In genomic region chr11:98959437-98960312, GRCm38 (mm10) we compare ENCODE assay signal across 8 mouse cellular contexts. TPM values are rescaled to one million over a fixed set of nuclear protein-coding genes. Genes with fewer than 3 reads are reported as not detected.
DNase-seq lines count a peak whose midpoint lies in the region; ATAC-seq and TF ChIP-seq lines count a peak whose summit lies in the region.

No protein-coding gene starts in this region.

- H3K9ac ChIP-seq in lung, embryonic 14.5 days, result peak overlapping the region; percentile 72
- H3K9ac ChIP-seq in neural tube, embryonic 14.5 days (replicated peaks; ENCODE audit: low read depth, low read length), result peak overlapping the region; percentile 71

- peak; percentile 74 for DNase-seq in B cell, adult 2 months
- peak; percentile 88 for DNase-seq in Muller cell, postnatal 12 days (ENCODE audit: inconsistent ontology term)
- DNase-seq in embryo, embryonic 10.5 days (ENCODE audit: low spot score), result peak; percentile 82
- DNase-seq in heart, adult 18-20 months, result peak; percentile 91 to 95
- peak; percentile 86 for DNase-seq in kidney, adult 11 months
- DNase-seq in lung, embryonic 14.5 days, result peak; percentile 92
- peak; percentile 79 to 89 for DNase-seq in thymus, postnatal 36 days

- H3K4me2 ChIP-seq in lung, embryonic 14.5 days, result peak overlapping the region; percentile 100
- peak overlapping the region; percentile 99 for H3K4me2 ChIP-seq in neural tube, embryonic 14.5 days (ENCODE audit: low read depth, low read length)

- TF ChIP-seq CTCF in lung, embryonic 14.5 days (IDR thresholded peaks at IDR 0.05; ENCODE audit: low read depth), result no peak

- WGBS in lung, embryonic 14.5 days, result under 1% methylated on average over 43 of the region's 43 CpGs
- WGBS in neural tube, embryonic 14.5 days, result 0% methylated on average over 38 of the region's 43 CpGs

- no peaks in the 10 kb centered on the region for H3K27me3 ChIP-seq in lung, embryonic 14.5 days (ENCODE audit: insufficient read depth, low read length)
- H3K27me3 ChIP-seq in neural tube, embryonic 14.5 days (ENCODE audit: control insufficient read depth, insufficient read depth, low read length), result no peaks in the 10 kb centered on the region

- H3K4me1 ChIP-seq in lung, embryonic 14.5 days (ENCODE audit: insufficient read depth), result peaks cover 33% of the 10 kb centered on the region
- H3K4me1 ChIP-seq in neural tube, embryonic 14.5 days (ENCODE audit: control insufficient read depth, insufficient read depth, low read length), result peaks cover 48% of the 10 kb centered on the region

- peak; percentile 9 for ATAC-seq in lung, embryonic 14.5 days (ENCODE audit: insufficient read depth)
- peak; percentile 28; the same call in 1 of the 2 replicates for ATAC-seq in neural tube, embryonic 14.5 days (ENCODE audit: low read depth)

- peak overlapping the region; percentile 82 for H3K27ac ChIP-seq in lung, embryonic 14.5 days (ENCODE audit: low read depth)
- peak overlapping the region; percentile 84 for H3K27ac ChIP-seq in neural tube, embryonic 14.5 days (ENCODE audit: low read depth, low read length)

- peaks cover 9% of the 10 kb centered on the region; the same call in 1 of the 2 replicates for H3K36me3 ChIP-seq in lung, embryonic 14.5 days (ENCODE audit: insufficient read depth)
- H3K36me3 ChIP-seq in neural tube, embryonic 14.5 days (ENCODE audit: control insufficient read depth, insufficient read depth, low read length), result no peaks in the 10 kb centered on the region

- H3K9me3 ChIP-seq in lung, embryonic 14.5 days (ENCODE audit: low read depth, low read length), result no peaks in the 10 kb centered on the region
- H3K9me3 ChIP-seq in neural tube, embryonic 14.5 days (ENCODE audit: control insufficient read depth, low read length), result no peaks in the 10 kb centered on the region

- peak overlapping the region; percentile 71 for H3K4me3 ChIP-seq in lung, embryonic 14.5 days (ENCODE audit: low read depth, low read length)
- peak overlapping the region; percentile 72 for H3K4me3 ChIP-seq in neural tube, embryonic 14.5 days (ENCODE audit: low read depth, low read length)

RNA-seq across cellular contexts. Expression of gene Gjd3, which starts 23.1 kb away (rescaled TPM):
- total RNA-seq in heart, adult 18-20 months (2021), result under 1 TPM; 0.36 to 0.45 TPM
- polyA plus RNA-seq in lung, embryonic 14.5 days (2014; fragmentation: Nextera tagmentation; extraction: Ambion mirVana), result 0.31 TPM in 1 of 2 replicates, not detected in the other
- polyA plus RNA-seq in neural tube, embryonic 14.5 days (2014; fragmentation: Nextera tagmentation; extraction: Ambion mirVana), result 0.89 and 2.2 TPM in 2 replicates

RNA-seq across cellular contexts. Expression of gene Rara, which starts 32.1 kb away (rescaled TPM):
- 10 to 100 TPM in 1 of 2 experiments, 1 to 10 TPM in 1; 8.7 to 10.1 TPM for total RNA-seq in heart, adult 18-20 months (2021)
- 43.2 and 45.3 TPM in 2 replicates for polyA plus RNA-seq in lung, embryonic 14.5 days (2014; fragmentation: Nextera tagmentation; extraction: Ambion mirVana)
- polyA plus RNA-seq in neural tube, embryonic 14.5 days (2014; fragmentation: Nextera tagmentation; extraction: Ambion mirVana), result 22.1 and 22.3 TPM in 2 replicates

RNA-seq across cellular contexts. Expression of gene Cdc6, which starts 52.1 kb away (rescaled TPM):
- total RNA-seq in heart, adult 18-20 months (2021), result under 1 TPM; 0.40 to 0.41 TPM
- polyA plus RNA-seq in lung, embryonic 14.5 days (2014; fragmentation: Nextera tagmentation; extraction: Ambion mirVana), result 47.0 and 48.1 TPM in 2 replicates
- 2.1 and 2.8 TPM in 2 replicates for polyA plus RNA-seq in neural tube, embryonic 14.5 days (2014; fragmentation: Nextera tagmentation; extraction: Ambion mirVana)

Comparison
In these comparisons a context has a peak if more than half of its experiments do, and no peak if none do; other contexts are left out.
1. Peak in every context shown above with its lines: DNase-seq, ATAC-seq, H3K4me3 ChIP-seq and H3K27ac ChIP-seq.
2. RNA of gene Cdc6, which starts 52.1 kb away (polyA plus RNA-seq): 47.0 to 48.1 TPM in lung, embryonic 14.5 days; 2.1 to 2.8 TPM in neural tube, embryonic 14.5 days; every median in the first group is over 10 times any median in the second.